Mouse (Mus musculus): ENCODE measurements at regions not wholly inside any gene's neighbourhood (a gene's known extent, or its start where the extent isn't known, plus 50 kb on each side); places are given as distances from the start of the nearest gene placed in this dataset.
A peak's percentile ranks its signal among the peaks of the same experiment; 100 is the strongest.

- no peak for DNase-seq
Measured at GRCm38 (mm10) chr8:128242465-128243251, 115.7 kb upstream of the Nrp1 start.

- no peak for DNase-seq
Measured at GRCm38 (mm10) chr8:128251723-128252122, 106.7 kb upstream of the Nrp1 start.

- DNase-seq = peak; percentile 6
Measured at GRCm38 (mm10) chr8:128260836-128261235, 97.6 kb upstream of the Nrp1 start.

GRCm38 (mm10) chr8:128261367-128261766 lies 97.0 kb upstream of the Nrp1 start:
- DNase-seq = no peak

GRCm38 (mm10) chr8:128263251-128263947 lies 95.0 kb upstream of the Nrp1 start:
- no peak for DNase-seq

GRCm38 (mm10) chr8:128267261-128267660 lies 91.1 kb upstream of the Nrp1 start:
- DNase-seq = no peak

GRCm38 (mm10) chr8:128268010-128268409 lies 90.4 kb upstream of the Nrp1 start:
- DNase-seq = no peak

GRCm38 (mm10) chr8:128269546-128269945 lies 88.9 kb upstream of the Nrp1 start:
- no peak for DNase-seq

GRCm38 (mm10) chr8:128272866-128273344 lies 85.5 kb upstream of the Nrp1 start:
- DNase-seq = no peak

GRCm38 (mm10) chr8:128276475-128276874 lies 81.9 kb upstream of the Nrp1 start:
- no peak for DNase-seq

- no peak for DNase-seq
Measured at GRCm38 (mm10) chr8:128282802-128283201, 75.6 kb upstream of the Nrp1 start.

GRCm38 (mm10) chr8:128283365-128283764 lies 75.0 kb upstream of the Nrp1 start:
- no peak for DNase-seq

- DNase-seq = no peak
Measured at GRCm38 (mm10) chr8:128284816-128285215, 73.6 kb upstream of the Nrp1 start.

- no peak for DNase-seq
Measured at GRCm38 (mm10) chr8:128290076-128290475, 68.3 kb upstream of the Nrp1 start.

GRCm38 (mm10) chr8:128292394-128292793 lies 66.0 kb upstream of the Nrp1 start:
- no peak for DNase-seq

- peak; percentile 21 for DNase-seq
Measured at GRCm38 (mm10) chr8:128296728-128297380, 61.5 kb upstream of the Nrp1 start.

GRCm38 (mm10) chr8:128302322-128302721 lies 56.1 kb upstream of the Nrp1 start:
- no peak for DNase-seq

Data from cerebellum, adult 9-10 months (tissue).